Mouse (Mus musculus) thymus, adult 18-20 months (tissue): ENCODE measurements around the gene Olfr380.

Experiments
- DNase-seq, 2 experiments: peaks; one replicate each; pipeline ENCODE4 v3.0.0; 2022; ENCODE audit warnings: mixed read lengths in 2 of 2

Olfr380 gene

DNA sequence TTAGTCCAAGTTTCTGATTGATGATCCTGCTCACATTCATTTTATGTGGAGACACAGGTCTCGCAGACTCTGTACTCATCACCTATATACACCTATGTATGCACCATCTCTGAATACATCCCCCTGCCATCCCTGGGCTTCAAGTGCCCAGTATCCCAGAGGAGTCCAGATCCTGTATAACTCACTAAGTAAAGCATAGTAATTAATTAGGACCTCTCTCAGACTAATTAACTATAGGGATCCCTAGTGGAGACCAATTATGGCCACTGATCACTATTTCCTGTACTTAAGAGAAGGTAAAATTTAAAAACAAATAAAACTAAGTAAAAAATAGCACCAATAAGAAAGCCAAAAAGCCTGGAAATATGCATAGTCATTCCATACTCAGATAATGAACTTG is at the start of gene Olfr380:
Gene Olfr380, minus strand, starts transcription at position 101 of the 400 bp plus-strand sequence.
- no peak for DNase-seq

DNA sequence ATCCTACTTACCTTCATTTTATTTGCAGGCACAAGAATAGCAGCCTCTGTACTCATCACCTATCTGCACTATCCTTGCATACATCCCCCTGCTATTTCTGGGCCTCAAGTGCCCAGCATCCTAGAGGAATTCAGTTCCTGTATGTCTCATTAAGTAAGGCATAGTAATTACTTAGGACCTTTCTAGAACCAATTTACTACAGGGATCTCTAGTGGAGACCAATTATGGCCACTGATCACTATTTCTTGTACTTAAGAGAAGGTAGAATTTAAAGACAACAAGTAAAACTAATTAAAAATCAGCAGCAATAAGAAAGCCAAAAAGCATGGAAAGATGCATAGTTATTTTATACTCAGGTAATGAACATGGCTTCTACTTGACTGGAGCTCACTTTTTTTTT is 34.2 kb upstream of the Olfr380 start, which contains the start of gene Olfr381:
Gene Olfr381, minus strand, starts transcription at position 101 of the 400 bp plus-strand sequence.
- no peak for DNase-seq

DNA sequence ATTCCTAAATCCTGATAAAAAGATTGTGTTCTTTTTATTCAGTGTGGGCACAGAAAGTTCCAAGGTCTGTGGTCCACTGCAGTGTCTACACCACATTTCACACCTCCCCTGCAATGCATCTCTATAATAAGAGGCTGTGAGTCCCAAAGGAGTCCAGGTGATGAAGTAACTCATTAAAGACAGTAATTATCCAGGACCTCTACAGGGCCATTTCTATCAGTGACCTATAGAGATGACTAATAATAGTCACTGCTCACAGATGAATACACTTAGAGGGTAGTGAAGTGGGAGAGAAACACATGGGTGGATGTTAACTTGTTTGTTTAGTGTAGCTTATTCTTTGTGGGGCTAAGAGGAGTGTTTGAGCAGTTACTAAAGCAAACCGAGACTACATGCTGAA is 28.9 kb downstream of the Olfr380 start, which contains the start of gene Olfr378:
Gene Olfr378, minus strand, starts transcription at position 101 of the 400 bp plus-strand sequence.
- no peak for DNase-seq
